Mouse (Mus musculus) layer of hippocampus, adult 11-12 months (tissue): Measurements from ENCODE around the gene Gm9040.
A peak's percentile ranks its signal among the peaks of the same experiment; 100 is the strongest.
"Not testable (repeated sequence)": the region's sequence is repeated elsewhere in the genome, so short reads cannot be mapped to it uniquely, and the experiment has no call there.

Source experiments
- DNase-seq: peaks from one replicate; pipeline ENCODE4 v3.0.0; 2022; ENCODE audit warnings: low spot score

Gene Gm9040

DNA sequence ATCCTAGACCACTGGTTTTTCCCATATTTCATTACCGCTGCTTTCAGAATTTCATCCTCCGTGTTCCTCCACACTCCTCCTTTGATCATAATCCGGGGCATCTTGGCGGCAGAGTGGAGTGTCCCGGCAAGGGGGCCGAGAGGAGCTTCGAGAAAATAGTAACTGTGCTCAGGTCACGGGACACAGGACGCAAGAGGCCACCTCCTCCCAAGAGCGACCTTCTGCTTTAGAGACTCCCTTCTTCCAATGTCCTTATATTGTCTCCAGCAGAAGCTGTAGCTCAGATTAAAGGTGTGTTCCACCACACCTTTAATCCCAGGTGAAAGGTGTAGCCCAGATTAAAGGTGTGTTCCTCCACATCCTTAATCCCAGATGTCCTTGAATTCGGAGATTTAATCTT, at the start of gene Gm9040:
Gm9040 (minus strand) TSS at position 101 of the 400 bp plus-strand sequence.
- DNase-seq: not testable (repeated sequence)

DNA sequence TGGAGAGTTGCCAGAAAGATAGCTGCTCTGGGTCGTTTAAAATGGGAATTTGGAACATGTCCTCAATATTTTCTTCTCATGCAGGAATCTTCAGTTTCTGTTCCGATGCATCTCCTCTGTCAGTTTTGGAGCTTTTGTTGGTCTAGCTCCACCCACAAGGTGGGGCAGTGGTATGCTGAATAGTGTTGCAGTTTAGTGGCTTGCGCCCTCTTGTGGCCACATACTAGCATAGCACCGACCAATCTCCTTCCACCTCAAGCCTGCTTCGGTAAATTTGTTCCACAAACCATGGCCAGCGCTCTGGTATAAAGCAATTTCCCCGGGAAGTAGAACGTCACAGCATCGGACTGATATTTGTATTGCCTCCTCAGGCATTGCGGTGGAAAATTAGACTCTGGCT, 43.7 kb upstream of the Gm9040 start:
- peak; percentile 82 for DNase-seq

DNA sequence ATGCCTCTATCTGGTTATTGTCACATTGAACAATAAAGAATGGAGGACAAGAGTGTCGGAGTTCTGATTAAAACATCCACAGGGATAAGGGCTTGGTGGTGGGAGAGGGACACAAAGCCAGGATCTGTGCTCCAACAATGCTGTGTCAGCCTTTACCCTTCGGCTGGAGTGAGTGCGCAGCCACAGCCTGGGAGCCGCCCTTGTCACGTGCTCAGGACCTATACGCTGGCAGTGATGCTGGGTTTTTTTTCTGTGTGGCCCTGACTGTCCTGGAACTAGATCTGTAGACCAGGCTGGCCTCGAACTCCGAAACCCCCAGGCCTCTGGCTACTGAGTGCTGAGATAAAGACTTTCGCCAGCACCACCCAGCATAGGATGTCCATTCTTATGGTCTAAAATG, 42.7 kb upstream of the Gm9040 start:
- DNase-seq: no peak

DNA sequence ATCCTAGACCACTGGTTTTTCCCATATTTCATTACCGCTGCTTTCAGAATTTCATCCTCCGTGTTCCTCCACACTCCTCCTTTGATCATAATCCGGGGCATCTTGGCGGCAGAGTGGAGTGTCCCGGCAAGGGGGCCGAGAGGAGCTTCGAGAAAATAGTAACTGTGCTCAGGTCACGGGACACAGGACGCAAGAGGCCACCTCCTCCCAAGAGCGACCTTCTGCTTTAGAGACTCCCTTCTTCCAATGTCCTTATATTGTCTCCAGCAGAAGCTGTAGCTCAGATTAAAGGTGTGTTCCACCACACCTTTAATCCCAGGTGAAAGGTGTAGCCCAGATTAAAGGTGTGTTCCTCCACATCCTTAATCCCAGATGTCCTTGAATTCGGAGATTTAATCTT, 27.2 kb upstream of the Gm9040 start, which contains the start of gene Gm9049:
Gm9049 (minus strand) TSS at position 101 of the 400 bp plus-strand sequence.
- DNase-seq: not testable (repeated sequence)

DNA sequence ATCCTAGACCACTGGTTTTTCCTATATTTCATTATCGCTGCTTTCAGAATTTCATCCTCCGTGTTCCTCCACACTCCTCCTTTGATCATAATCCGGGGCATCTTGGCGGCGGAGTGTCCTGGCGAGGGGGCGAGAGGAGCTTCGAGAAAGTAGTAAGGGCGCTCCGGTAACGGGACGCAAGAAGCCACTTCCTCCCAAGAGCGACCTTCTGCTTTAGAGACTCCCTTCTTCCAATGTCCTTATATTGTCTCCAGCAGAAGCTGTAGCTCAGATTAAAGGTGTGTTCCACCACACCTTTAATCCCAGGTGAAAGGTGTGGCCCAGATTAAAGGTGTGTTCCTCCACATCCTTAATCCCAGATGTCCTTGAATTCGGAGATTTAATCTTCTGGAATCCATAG, 21.8 kb upstream of the Gm9040 start, which contains the start of gene Gm9048:
Gm9048 (minus strand) TSS at position 101 of the 400 bp plus-strand sequence.
- not testable (repeated sequence) for DNase-seq

DNA sequence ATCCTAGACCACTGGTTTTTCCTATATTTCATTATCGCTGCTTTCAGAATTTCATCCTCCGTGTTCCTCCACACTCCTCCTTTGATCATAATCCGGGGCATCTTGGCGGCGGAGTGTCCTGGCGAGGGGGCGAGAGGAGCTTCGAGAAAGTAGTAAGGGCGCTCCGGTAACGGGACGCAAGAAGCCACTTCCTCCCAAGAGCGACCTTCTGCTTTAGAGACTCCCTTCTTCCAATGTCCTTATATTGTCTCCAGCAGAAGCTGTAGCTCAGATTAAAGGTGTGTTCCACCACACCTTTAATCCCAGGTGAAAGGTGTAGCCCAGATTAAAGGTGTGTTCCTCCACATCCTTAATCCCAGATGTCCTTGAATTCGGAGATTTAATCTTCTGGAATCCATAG, 16.4 kb upstream of the Gm9040 start, which contains the start of gene Gm9046:
Gm9046 (minus strand) TSS at position 101 of the 400 bp plus-strand sequence.
- DNase-seq: not testable (repeated sequence)

DNA sequence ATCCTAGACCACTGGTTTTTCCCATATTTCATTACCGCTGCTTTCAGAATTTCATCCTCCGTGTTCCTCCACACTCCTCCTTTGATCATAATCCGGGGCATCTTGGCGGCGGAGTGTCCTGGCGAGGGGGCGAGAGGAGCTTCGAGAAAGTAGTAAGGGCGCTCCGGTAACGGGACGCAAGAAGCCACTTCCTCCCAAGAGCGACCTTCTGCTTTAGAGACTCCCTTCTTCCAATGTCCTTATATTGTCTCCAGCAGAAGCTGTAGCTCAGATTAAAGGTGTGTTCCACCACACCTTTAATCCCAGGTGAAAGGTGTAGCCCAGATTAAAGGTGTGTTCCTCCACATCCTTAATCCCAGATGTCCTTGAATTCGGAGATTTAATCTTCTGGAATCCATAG, 11.0 kb upstream of the Gm9040 start, which contains the start of gene Gm9045:
Gm9045 (minus strand) TSS at position 101 of the 400 bp plus-strand sequence.
- DNase-seq: not testable (repeated sequence)

DNA sequence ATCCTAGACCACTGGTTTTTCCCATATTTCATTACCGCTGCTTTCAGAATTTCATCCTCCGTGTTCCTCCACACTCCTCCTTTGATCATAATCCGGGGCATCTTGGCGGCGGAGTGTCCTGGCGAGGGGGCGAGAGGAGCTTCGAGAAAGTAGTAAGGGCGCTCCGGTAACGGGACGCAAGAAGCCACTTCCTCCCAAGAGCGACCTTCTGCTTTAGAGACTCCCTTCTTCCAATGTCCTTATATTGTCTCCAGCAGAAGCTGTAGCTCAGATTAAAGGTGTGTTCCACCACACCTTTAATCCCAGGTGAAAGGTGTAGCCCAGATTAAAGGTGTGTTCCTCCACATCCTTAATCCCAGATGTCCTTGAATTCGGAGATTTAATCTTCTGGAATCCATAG, 5.5 kb upstream of the Gm9040 start, which contains the start of gene Gm9044:
Gm9044 (minus strand) TSS at position 101 of the 400 bp plus-strand sequence.
- not testable (repeated sequence) for DNase-seq

DNA sequence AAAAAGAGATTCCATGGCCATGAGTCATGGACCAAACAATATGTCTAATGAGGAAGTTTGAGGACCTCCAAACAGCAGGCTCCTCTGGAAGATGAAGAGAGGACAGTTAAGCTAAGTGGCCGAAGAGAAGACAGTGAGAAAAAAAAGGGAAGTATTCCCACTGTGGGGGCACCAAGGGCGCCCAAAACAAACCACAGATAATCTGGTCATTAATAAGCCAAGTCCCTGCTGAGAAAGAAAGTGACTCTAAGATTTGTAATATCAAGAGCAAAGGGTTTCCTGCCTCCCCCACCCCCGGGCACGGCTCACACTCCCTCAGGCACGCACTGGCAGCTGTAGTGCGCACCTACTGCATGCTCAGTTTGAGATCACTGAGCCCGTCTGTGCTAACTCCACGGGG, 7.7 kb downstream of the Gm9040 start:
- no peak for DNase-seq

DNA sequence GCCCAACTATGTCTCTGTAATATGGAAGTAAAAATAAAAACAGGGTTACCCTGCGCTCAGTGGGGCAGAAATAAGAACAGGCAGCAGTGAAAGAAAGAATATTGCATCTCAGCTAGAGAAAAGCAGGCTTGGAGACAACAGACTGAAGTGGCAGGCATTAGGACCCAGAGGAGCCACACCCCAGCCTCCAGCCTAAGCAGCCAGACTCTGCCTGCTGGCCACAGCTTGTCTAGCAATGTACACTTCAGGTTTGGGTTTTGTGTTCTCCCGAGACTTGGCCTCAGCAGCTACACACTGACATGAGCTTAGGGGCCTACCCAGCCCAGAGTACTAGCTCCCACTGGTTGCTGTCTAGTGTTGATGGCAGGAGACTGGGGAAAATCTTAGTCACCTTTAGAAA, 24.6 kb downstream of the Gm9040 start:
- DNase-seq: not testable (repeated sequence)

DNA sequence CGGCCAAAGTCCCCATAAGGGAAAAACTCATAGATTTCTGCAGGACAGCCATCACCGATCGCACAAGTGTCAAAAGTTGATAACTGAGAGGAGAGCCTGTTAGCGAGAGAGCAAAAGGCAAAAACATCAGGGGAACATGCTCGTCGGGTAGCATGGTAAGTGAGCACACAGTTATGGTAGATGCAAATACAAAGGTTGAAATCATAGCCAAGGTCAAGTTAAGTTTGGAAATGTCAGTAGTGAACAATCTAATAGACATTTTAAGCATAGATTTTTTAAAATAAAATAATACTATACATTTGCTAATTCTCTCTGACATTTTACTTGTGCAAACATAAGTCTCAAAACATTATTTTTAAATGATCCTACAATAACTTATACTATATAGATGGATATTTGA, 31.8 kb downstream of the Gm9040 start, which contains the start of gene Iltifb:
Iltifb (minus strand) TSS at position 101 of the 400 bp plus-strand sequence.
- DNase-seq: no peak

DNA sequence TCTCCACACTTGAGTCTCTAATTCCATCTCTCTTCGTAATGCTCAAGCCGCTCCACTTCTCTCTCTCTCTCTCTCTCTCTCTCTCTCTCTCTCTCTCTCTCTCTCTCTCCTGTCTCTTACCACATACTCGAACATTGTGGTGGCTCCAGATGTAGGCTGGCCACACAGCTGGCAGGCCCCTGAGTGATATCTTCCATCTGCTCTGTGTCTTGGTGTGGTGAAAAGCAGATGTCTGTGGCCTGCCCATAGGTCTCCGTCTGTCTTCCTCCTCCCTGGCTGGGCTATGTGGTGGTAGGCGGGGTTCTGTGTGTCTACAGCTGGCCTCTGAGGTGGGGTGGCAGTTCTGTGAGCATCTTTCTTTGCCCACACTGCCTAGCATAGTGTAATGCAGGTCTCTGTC, 43.8 kb downstream of the Gm9040 start:
- not testable (repeated sequence) for DNase-seq

DNA sequence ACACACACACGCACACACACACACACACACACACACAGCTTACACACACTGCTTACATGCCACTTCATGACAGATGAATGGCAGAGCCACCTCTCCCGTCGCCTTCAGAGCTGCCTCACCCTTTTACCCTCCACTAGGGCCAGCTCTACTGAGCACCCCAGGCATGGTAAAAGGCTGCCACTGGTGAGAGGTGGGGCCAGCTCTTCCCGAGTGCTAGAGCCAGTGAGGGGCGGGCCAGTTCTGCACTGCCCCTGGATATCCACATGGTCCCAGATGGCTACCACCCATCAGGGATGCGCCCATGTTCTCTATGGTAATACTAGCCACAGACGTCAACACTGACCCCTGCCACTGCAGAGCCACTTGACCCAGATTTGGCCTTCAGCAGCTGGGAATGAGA, 44.2 kb downstream of the Gm9040 start:
- DNase-seq: not testable (repeated sequence)

DNA sequence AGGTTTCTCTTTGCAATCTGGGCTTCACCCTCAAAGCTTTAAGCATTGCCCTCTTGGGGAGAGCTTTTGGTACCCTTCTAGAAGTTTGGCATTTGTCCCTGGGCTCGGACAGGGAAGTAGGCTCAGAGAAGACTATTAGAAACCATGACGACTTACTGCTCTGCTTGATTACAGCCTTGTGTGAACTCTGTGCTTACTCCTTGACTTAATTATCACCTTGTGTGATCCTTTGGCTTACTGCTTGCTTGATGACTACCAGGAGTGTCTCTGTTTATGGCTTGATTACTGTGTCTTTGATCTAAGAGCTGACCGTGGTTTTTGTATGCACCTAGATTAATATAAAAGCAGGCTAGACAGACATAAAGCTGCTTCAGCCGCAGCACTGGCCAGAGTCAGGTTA, 48.7 kb downstream of the Gm9040 start:
- not testable (repeated sequence) for DNase-seq
